Mouse (Mus musculus) right cerebral cortex, postnatal 4 days (tissue): Measurements from ENCODE around the gene Ctdspl.
A peak's percentile ranks its signal among the peaks of the same experiment; 100 is the strongest.

Source experiments
- DNase-seq: peaks from one replicate; pipeline ENCODE4 v3.0.0-alpha.2; 2022

Ctdspl gene

GRCm38 (mm10) chr9:118991750-118992585 lies 65.7 kb downstream of the Ctdspl start:
- no peak for DNase-seq

- no peak for DNase-seq
These were observed 66.3 kb downstream of the Ctdspl start for GRCm38 (mm10) chr9:118992586-118992955.

- DNase-seq: no peak
These were observed 68.4 kb downstream of the Ctdspl start for GRCm38 (mm10) chr9:118994524-118995227.

- DNase-seq: no peak
These were observed 69.3 kb downstream of the Ctdspl start for GRCm38 (mm10) chr9:118995539-118995938.

GRCm38 (mm10) chr9:118997241-118997640 lies 71.0 kb downstream of the Ctdspl start:
- no peak for DNase-seq

- no peak for DNase-seq
These were observed 73.9 kb downstream of the Ctdspl start for GRCm38 (mm10) chr9:119000196-119000595.

- DNase-seq: no peak
These were observed 76.0 kb downstream of the Ctdspl start for GRCm38 (mm10) chr9:119002267-119002666.

GRCm38 (mm10) chr9:119003990-119004702 lies 77.9 kb downstream of the Ctdspl start:
- no peak for DNase-seq

GRCm38 (mm10) chr9:119004703-119005076 lies 78.4 kb downstream of the Ctdspl start:
- no peak for DNase-seq

GRCm38 (mm10) chr9:119005303-119006029 lies 79.2 kb downstream of the Ctdspl start:
- DNase-seq: no peak

- DNase-seq: no peak
These were observed 81.0 kb downstream of the Ctdspl start for GRCm38 (mm10) chr9:119007266-119007665.

- no peak for DNase-seq
These were observed 82.6 kb downstream of the Ctdspl start for GRCm38 (mm10) chr9:119008871-119009270.

GRCm38 (mm10) chr9:119010156-119010710 lies 84.0 kb downstream of the Ctdspl start:
- no peak for DNase-seq

GRCm38 (mm10) chr9:119016785-119017507 lies 90.7 kb downstream of the Ctdspl start:
- DNase-seq: no peak

- no peak for DNase-seq
These were observed 95.5 kb downstream of the Ctdspl start for GRCm38 (mm10) chr9:119021731-119022130.

- DNase-seq: no peak
These were observed 99.0 kb downstream of the Ctdspl start for GRCm38 (mm10) chr9:119025263-119025662.

GRCm38 (mm10) chr9:119025832-119026331 lies 99.6 kb downstream of the Ctdspl start:
- DNase-seq: no peak

- no peak for DNase-seq
These were observed 101.1 kb downstream of the Ctdspl start for GRCm38 (mm10) chr9:119027337-119027736.

- DNase-seq: no peak
These were observed 102.3 kb downstream of the Ctdspl start for GRCm38 (mm10) chr9:119028226-119029195.

GRCm38 (mm10) chr9:119029568-119029967 lies 103.3 kb downstream of the Ctdspl start:
- peak; percentile 58 for DNase-seq
